Mouse (Mus musculus) brain, adult 10 weeks (tissue): ENCODE measurements around the gene Syne1. TPM values are rescaled to one million over a fixed set of nuclear protein-coding genes. Genes with fewer than 3 reads are reported as not detected.

ENCODE experiments used
- polyA plus RNA-seq: library from polyadenylated mRNA; stranded (reverse); fragments of 350-450 nt; fragmentation: Illumina TruSeq; extraction: RNeasy Lipid Tissue Mini Kit (QIAGEN cat#74804); gene quantifications from one replicate; pipeline ENCODE4 v1.2.3, GENCODE M21; 2015; ENCODE audit warnings: low read depth, low replicate concordance

Syne1 gene
- polyA plus RNA-seq: 172 TPM

GRCm38 (mm10) chr10:5551382-5551781 lies at the start of gene Syne1:
Gene Syne1 (minus strand): TSS chr10:5551482.

GRCm38 (mm10) chr10:5593464-5593863 lies 42.2 kb upstream of the Syne1 start, which contains the start of gene Myct1:
Gene Myct1 (plus strand): TSS chr10:5593775.

GRCm38 (mm10) chr10:5068676-5069265 lies 482.5 kb downstream of the Syne1 start, which contains the start of gene Gm10097:
Gene Gm10097 (plus strand): TSS chr10:5069192.

Other genes with a start within 250 kb of the Syne1 start
- gene Myct1, start 42.3 kb upstream of the Syne1 start, polyA plus RNA-seq: 0.80 TPM
- 69.1 TPM for gene Vip, start 87.7 kb upstream of the Syne1 start, polyA plus RNA-seq